Mouse (Mus musculus): ENCODE measurements around the gene Spag17. TPM values are rescaled to one million over a fixed set of nuclear protein-coding genes. Genes with fewer than 3 reads are reported as not detected.

Gene Spag17
- total RNA-seq, 2 experiments from 2014 or later = not detected

DNA sequence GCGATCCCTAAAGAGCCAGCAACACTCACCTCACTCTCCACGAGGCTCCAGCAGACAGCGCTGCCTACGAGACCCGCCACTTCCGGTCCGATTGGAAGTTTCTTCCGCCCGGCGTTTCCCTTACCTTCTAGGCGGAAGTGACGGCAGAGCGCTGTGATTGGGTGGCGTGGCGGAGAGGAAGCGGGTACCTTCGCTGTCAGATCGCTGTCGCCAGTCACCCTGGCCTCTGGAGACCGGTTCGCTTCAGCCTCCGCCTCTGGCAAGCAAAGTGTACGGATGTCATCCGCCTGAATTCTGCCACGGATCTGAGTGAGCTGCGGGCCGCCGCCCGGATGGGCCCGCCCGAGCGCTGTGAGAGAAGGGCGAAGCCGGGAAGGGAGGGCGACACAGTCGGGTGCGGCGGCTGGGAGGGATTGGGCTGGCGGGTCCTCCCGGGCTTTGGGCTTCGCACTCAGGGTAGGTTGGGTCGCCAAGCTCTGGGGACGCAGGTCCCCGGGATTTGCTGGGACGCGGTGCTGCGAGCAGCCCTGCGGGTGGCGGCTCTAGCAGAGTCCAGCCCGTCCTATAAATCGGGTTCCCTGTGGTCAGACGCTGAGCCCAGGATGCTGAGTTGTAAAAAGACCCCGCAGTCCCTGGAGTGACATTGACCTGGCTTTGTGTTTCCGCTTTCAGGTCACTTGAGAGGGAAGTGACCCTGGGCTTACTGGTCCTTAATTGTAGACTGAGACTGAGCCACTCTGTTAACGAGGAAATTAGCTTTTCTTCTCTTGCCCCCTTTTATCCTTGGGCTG, 277.3 kb downstream of the Spag17 start, which contains the start of the genes Gdap2 and Wdr3:
Gene Gdap2 (plus strand): TSS at position 67 of the 791 bp plus-strand sequence.
Gene Wdr3 (minus strand): TSS at position 93 of the 791 bp plus-strand sequence.
- peak; percentile 95 for DNase-seq (ENCODE audit: low spot score)

DNA sequence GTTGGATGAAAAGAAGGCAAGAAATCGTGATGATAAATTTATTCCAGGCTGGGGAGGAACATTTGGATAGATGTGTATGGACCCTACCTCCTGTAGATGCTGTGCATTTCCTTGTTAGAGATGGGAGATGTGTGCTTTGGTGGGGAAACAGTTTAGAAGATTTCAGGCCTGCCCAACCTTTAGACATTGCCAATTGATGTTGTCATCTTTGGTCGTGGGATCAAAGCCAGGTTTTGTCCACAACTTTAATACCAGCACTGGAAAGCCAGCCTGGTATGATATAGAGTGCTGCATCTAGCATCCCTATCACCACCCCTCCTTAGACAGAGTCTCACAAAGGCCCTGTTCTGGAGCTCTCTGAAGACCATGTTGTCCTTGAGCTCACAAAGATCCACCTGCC, 278.4 kb downstream of the Spag17 start:
- DNase-seq (ENCODE audit: low spot score) = no peak

GRCm38 (mm10) chr3:100164991-100165390, 279.8 kb downstream of the Spag17 start:
- no peak for DNase-seq (ENCODE audit: low spot score)

DNA sequence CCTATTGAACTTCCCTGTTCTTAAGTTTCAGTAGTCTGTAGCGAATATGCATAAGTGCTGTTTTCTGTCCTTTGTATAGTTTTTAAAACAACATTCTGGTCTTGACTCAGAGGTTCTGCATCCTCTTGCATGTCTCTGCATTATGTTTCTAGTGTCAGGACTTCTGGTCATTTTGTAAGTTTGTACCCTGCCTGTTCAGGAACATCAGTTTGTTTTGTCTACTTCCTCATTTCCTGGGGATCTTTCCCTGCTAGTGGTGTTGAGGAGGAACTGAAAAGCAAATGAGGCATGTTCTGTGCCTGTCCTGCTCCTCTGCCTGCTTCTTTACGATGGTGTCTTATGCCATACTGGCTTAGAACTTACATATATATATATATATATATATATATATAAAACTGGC, 290.8 kb downstream of the Spag17 start:
- no peak for DNase-seq (ENCODE audit: low spot score)

DNA sequence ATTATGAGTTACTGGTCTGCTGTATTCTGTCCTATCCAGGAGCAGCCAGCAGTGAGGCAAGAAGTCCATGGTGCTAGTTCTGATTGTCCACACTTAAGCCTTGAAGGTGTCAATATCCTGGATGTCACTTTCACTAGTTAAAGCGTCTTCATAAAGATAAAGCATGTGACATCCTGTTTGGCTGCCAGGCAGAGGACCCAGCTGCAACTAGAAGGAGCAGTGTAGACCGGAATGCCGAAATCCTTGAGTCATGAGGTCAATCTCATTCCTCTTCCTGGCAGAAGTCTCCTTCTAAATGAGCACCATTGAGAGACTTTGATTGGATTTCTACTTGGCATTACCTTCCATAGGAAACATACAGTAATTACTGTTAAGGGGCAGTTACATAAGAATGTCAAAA, 295.3 kb downstream of the Spag17 start:
- DNase-seq (ENCODE audit: low spot score) = no peak

DNA sequence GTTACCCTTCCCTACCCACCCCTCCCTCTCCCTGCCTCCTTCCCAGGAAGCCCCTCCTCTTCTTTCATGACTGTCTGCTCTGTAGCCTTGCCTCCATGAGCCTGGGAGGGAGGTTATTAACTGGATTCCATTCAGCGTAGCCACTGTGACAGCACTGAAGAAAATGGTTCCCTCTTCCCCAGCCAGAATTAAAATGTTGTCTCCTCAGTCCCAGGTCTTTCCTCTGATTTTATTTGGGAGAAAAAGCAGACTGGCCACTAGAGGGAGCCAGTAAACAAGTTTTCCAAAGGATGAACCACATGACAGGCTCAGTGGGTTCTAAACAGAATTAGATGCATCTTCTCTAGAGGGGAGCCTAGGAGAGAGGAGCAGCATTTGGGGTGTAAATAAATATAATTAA, 304.2 kb downstream of the Spag17 start:
- peak; percentile 80 for DNase-seq (ENCODE audit: low spot score)

- DNase-seq (ENCODE audit: low spot score) = no peak
These were observed 304.7 kb downstream of the Spag17 start for GRCm38 (mm10) chr3:100189861-100190260.
